Mouse (Mus musculus) neural tube, embryonic 11.5 days (tissue): ENCODE results near the gene Prss50. TPM values are rescaled to one million over a fixed set of nuclear protein-coding genes. Genes with fewer than 3 reads are reported as not detected.
A peak's percentile ranks its signal among the peaks of the same experiment; 100 is the strongest.

Experiments
- ATAC-seq: fragments of 200-750 bp; cut with Nextera tagmentation; 2 replicates; pipeline ENCODE4 v1.8.0; 2017; ENCODE audit warnings: moderate number of reproducible peaks, mild to moderate bottlenecking, moderate TSS enrichment, moderate library complexity; ENCODE audit not compliant: insufficient read depth, low FRiP score, low TSS enrichment
- DNase-seq: peaks from one replicate; pipeline ENCODE4 v3.0.0-alpha.2; 2015; ENCODE audit warnings: low spot score
- H3K27ac ChIP-seq: fragments of 300-500 bp; sonication (generic); 2 replicates; pipeline ENCODE4 v1.5.1; 2014; ENCODE audit warnings: low read depth, mild to moderate bottlenecking, low read length
- H3K27me3 ChIP-seq: fragments of 300-500 bp; sonication (generic); 2 replicates; pipeline ENCODE4 v1.6.1; 2014; ENCODE audit warnings: mild to moderate bottlenecking, low read length, mixed read lengths; ENCODE audit not compliant: control insufficient read depth, insufficient read depth
- H3K36me3 ChIP-seq: fragments of 300-500 bp; sonication (generic); 2 replicates; pipeline ENCODE4 v1.6.1; 2014; ENCODE audit warnings: mild to moderate bottlenecking, low read length, moderate library complexity, mixed read lengths; ENCODE audit not compliant: control insufficient read depth, insufficient read depth
- H3K4me1 ChIP-seq: fragments of 300-500 bp; sonication (generic); 2 replicates; pipeline ENCODE4 v1.6.1; 2014; ENCODE audit warnings: low read length, mixed read lengths; ENCODE audit not compliant: control insufficient read depth, insufficient read depth
- H3K4me2 ChIP-seq: fragments of 300-500 bp; sonication (generic); 2 replicates; pipeline ENCODE4 v1.6.1; 2014; ENCODE audit warnings: low read depth, mild to moderate bottlenecking, moderate library complexity
- H3K4me3 ChIP-seq: fragments of 300-500 bp; sonication (generic); 2 replicates; pipeline ENCODE4 v1.5.1; 2014; ENCODE audit warnings: low read depth, low read length
- H3K9ac ChIP-seq: fragments of 300-500 bp; sonication (generic); 2 replicates; pipeline ENCODE4 v1.6.1; 2014; ENCODE audit warnings: mild to moderate bottlenecking, low read length
- H3K9me3 ChIP-seq: fragments of 300-500 bp; sonication (generic); 2 replicates; pipeline ENCODE4 v1.6.1; 2016; ENCODE audit warnings: low read length; ENCODE audit not compliant: control insufficient read depth
- WGBS: fragments of 180-500 bp; shearing (Covaris S2); extraction: QIAGEN DNeasy Blood & Tissue Kit; methylation state at CpG from one replicate; pipeline ENCODE4 v1.1.7; 2014; 5-methylcytosine and 5-hydroxymethylcytosine counted together
- polyA plus RNA-seq: library from polyadenylated mRNA; unstranded; fragments of >200 nt; fragmentation: Nextera tagmentation; extraction: Ambion mirVana; gene quantifications from 2 replicates; pipeline ENCODE4 v1.2.1, GENCODE M21; 2014

Prss50 gene
- polyA plus RNA-seq, 1 experiment from 2014 or later = not detected

DNA sequence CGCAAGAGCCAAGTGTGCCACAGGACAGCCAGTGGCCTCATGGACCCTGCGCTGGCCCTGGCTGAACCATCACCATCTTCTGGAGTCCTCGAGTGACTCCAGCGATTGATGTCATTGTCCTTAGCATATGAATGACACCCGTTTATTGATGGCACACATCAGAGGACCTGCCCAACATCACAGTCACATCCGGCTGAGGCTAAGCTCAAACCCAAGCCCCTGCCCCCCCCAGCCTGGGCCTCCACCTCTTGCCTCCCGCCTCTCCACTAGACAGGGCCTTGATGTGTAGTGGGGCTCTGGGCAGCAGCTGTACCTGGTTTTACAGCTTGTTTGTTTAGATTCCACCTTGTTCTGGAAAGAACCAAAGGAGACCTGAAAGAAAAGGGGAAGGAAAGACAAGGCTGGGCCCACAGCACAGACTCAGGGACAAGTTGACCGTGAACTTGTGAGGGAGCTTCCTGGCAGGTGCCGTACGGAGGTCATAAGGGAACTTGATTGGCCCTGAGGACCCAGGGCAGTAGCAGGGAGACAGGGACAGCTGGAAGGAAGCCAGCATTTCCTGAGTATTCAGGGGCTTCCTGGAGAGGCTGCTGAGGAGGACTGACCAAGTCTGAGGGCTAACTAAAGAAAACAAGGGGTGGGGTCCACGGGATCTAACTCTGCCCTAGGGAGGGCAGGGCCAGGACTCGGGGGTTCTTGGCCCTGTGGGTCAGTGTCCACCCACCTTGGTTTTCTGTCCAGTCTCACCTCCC lies 33.5 kb downstream of the Prss50 start:
- Histone ChIP-seq H3K27me3 (no peaks in the 10 kb centered on the region), H3K4me3 (no peak overlapping the region), H3K36me3 (no peaks in the 10 kb centered on the region), H3K4me1 (no peaks in the 10 kb centered on the region; the same call in 1 of the 2 replicates), H3K9me3 (no peaks in the 10 kb centered on the region), H3K27ac (no peak overlapping the region), H3K9ac (no peak overlapping the region), H3K4me2 (no peak overlapping the region)
- ATAC-seq = no peak
- DNase-seq = no peak
- WGBS = 78% methylated on average over 12 of the region's 12 CpGs

DNA sequence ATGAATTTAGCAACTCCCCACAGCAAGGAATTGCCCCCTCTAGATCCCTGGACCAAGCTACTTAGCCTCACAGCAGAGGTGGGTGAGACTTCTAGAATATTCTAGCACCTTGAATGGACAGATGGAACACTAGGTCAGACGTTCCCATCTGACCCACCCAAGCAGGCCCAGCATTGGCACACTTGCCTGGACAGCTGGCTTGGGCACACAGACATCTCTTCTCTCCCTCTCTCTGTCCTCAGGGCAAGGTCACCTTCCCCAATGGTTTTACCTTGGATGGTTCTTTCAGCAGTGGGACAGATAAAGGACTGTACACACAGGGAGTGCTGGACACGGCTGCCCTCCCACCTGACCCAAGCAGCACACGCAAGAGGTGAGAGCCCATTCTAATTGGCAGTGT lies 34.8 kb downstream of the Prss50 start:
- no peaks in the 10 kb centered on the region; the same call in 1 of the 2 replicates for H3K4me1 ChIP-seq
- DNase-seq (no peak), ATAC-seq (no peak)
- H3K9me3 ChIP-seq = no peaks in the 10 kb centered on the region
- no peak overlapping the region for H3K4me2 ChIP-seq
- WGBS = 84% methylated on average over 3 of the region's 3 CpGs
- H3K36me3 ChIP-seq = no peaks in the 10 kb centered on the region
- H3K27ac ChIP-seq = no peak overlapping the region
- H3K27me3 ChIP-seq = no peaks in the 10 kb centered on the region
- H3K4me3 ChIP-seq = no peak overlapping the region
- H3K9ac ChIP-seq = no peak overlapping the region

DNA sequence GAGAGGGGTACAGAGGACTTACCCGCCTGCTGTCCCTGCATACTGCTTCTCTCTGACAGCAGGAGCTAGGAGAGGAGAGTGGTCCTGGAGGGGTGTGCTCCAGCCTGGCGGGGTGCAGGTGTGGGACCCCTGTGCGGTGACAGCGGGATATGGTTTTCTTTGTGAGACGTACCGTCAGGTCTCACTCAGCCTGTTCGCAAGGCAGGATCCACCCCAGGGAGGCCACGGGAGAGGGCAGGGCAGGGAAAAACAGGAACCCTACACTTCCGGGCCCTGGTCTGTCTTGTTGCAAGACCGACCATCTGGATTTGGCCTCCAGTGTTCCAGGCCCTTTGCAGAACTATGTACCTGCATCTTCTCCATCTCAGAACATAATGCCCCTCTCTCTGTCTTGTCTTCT lies 35.7 kb downstream of the Prss50 start:
- Histone ChIP-seq H3K4me1 (no peaks in the 10 kb centered on the region; the same call in 1 of the 2 replicates), H3K27me3 (no peaks in the 10 kb centered on the region), H3K4me3 (no peak overlapping the region), H3K36me3 (no peaks in the 10 kb centered on the region), H3K9me3 (no peaks in the 10 kb centered on the region), H3K4me2 (no peak overlapping the region), H3K9ac (no peak overlapping the region), H3K27ac (no peak overlapping the region)
- WGBS = 74% methylated on average over 10 of the region's 10 CpGs
- ATAC-seq (no peak), DNase-seq (no peak)

DNA sequence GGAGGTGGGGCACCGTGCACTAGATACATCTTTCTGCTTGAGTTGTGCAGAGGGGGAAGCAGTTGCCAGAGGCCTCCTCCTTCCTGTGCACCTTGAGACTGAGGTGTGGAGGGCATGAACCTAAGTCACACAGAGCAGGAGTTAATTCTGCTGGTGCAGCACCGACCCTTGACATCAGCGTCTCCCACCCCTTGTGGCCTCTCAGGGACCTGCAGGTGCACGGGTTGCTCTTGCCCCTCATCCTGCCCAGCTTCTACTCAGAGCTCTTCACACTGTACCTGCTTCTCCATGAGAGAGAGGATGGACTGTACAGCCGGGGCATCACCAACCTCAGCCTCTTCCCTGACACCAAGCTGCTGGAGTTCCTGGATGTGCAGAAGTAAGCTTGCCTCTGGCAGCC lies 37.7 kb downstream of the Prss50 start:
- no peak for DNase-seq
- H3K27ac ChIP-seq = no peak overlapping the region
- WGBS = 50% methylated on average over 5 of the region's 5 CpGs
- no peaks in the 10 kb centered on the region; the same call in 1 of the 2 replicates for H3K4me1 ChIP-seq
- no peaks in the 10 kb centered on the region for H3K27me3 ChIP-seq
- H3K4me3 ChIP-seq = no peak overlapping the region
- H3K36me3 ChIP-seq = no peaks in the 10 kb centered on the region
- no peak for ATAC-seq
- H3K9me3 ChIP-seq = no peaks in the 10 kb centered on the region
- no peak overlapping the region for H3K9ac ChIP-seq
- H3K4me2 ChIP-seq = no peak overlapping the region

DNA sequence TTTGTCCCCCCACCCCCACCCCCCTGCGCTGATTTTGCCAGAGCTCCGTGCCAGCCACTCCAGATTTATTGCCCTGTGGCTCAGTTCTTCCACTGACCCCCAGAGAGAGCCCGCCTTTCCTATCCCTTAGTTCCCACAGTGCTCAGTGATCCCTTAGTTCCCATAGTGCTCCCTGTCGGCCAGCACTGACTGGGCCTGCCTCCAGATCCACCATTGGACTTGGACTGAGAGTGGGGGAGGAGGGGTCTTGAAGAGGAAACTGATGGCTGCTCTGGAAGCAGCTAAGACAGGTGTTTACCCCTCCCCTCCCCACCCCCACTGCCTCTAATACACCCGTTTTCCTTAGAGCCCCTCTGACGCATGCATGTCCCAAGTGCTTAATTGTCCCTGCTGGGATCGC lies 38.2 kb downstream of the Prss50 start:
- ATAC-seq = 0 out of 2 replicates have a peak, but pooled peaks have one; percentile 31
- Histone ChIP-seq H3K36me3 (no peaks in the 10 kb centered on the region), H3K4me2 (peak overlapping the region; percentile 4; the same call in 1 of the 2 replicates), H3K27ac (no peak overlapping the region), H3K4me1 (no peaks in the 10 kb centered on the region; the same call in 1 of the 2 replicates), H3K9ac (no peak overlapping the region), H3K27me3 (no peaks in the 10 kb centered on the region), H3K4me3 (no peak overlapping the region), H3K9me3 (no peaks in the 10 kb centered on the region)
- WGBS = 13% methylated on average over 7 of the region's 7 CpGs
- DNase-seq = no peak

DNA sequence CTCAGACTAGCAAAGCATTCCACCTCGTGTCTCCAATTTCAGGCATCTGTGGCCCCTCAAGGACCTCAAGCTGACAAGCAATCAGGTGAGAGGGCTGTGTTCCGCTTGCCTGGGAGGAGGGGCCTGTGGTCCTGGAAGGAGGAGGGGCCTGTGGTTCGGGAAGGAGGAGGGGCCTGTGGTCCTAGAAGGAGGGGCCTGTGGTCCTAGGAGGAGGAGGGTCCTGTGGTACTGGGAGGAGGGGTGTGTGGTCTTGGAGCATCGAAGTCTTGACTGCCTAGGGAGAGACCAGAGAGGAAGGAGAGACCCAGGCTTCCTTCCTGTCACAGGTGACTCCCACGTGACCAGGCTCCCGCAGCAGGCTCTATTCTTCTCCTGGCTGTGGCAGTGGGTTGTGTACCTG lies 38.8 kb downstream of the Prss50 start:
- Histone ChIP-seq H3K27ac (no peak overlapping the region), H3K9ac (no peak overlapping the region), H3K4me3 (no peak overlapping the region), H3K9me3 (no peaks in the 10 kb centered on the region), H3K4me2 (peak overlapping the region; percentile 4; the same call in 1 of the 2 replicates), H3K36me3 (no peaks in the 10 kb centered on the region), H3K27me3 (no peaks in the 10 kb centered on the region), H3K4me1 (no peaks in the 10 kb centered on the region; the same call in 1 of the 2 replicates)
- ATAC-seq = peak; percentile 45; the same call in 1 of the 2 replicates
- peak; percentile 46 for DNase-seq
- 4% methylated on average over 6 of the region's 6 CpGs for WGBS

DNA sequence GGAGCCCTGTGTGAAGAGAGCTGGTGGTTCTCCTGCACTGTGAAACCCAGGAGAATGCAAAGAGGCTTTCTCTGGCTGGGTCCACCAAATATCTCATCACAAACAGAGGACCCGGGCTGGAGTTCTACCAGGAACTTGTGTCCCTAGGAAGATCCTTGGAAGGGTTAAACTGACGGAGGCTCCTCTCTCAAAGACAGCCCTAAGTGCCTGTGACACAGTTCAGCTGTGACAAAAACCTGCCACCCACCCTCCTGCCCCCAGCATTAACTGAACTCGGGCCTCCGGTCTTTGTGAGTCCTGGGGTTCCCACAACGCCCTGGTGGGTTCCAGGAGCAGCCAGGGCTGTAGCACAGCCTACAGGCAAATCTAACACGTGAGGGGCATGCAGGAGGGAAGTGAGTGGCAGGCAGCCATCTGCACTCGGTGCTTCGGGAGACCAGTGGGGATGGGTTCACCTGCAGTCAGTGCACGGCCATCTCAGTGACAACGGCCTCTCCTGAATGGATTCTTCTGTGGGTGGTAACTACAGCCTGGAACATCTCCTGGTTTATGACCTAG lies 41.8 kb downstream of the Prss50 start:
- Histone ChIP-seq H3K4me2 (no peak overlapping the region), H3K9me3 (no peaks in the 10 kb centered on the region), H3K27ac (no peak overlapping the region), H3K4me1 (no peaks in the 10 kb centered on the region; the same call in 1 of the 2 replicates), H3K9ac (no peak overlapping the region), H3K4me3 (no peak overlapping the region), H3K27me3 (no peaks in the 10 kb centered on the region), H3K36me3 (no peaks in the 10 kb centered on the region)
- no peak for ATAC-seq
- WGBS = 69% methylated on average over 10 of the region's 10 CpGs
- no peak for DNase-seq

DNA sequence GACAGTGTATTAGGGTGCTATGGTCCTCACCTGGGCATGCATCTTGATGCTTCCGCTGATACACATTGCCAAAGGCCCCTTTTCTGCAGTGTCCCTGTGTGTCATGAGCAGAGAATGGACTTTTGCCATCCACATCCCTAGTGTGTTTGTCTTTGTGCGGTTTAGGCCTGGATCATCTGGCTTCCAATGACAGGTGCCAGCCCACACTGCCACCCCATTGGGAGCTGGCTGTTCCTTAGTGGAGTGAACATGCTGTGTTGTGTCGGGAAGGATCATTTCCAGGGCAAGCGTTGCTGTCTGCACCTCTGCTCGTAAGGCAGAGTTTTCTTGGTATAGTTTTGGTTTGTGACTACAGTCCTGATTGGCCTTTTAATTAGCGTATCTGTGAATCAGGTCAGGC lies 43.4 kb downstream of the Prss50 start:
- 84% methylated on average over 6 of the region's 6 CpGs for WGBS
- DNase-seq = no peak
- H3K27me3 ChIP-seq = no peaks in the 10 kb centered on the region
- no peaks in the 10 kb centered on the region for H3K9me3 ChIP-seq
- ATAC-seq = no peak
- no peaks in the 10 kb centered on the region for H3K36me3 ChIP-seq
- H3K27ac ChIP-seq = no peak overlapping the region
- no peak overlapping the region for H3K9ac ChIP-seq
- H3K4me1 ChIP-seq = no peaks in the 10 kb centered on the region
- no peak overlapping the region for H3K4me3 ChIP-seq
- H3K4me2 ChIP-seq = no peak overlapping the region

DNA sequence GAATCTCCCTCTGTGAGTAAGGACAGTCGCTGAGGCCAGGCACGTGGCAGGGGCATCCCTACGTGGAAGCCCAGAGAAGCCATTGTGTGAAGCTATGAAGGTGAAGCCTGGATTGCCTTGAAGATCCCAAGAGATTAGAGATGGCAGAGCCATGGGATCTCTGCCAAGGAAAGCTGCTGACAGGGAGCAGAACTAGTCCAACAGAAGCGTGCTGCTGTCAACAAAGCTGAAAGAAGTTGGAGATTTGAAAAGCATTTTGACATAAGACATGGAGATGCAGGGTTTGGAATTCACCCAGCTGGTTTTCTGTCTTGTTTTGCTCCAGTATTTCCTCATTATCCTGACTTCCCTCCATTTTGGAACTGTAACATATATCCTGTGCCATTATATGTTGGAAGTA lies 44.5 kb downstream of the Prss50 start:
- ATAC-seq = no peak
- no peak for DNase-seq
- H3K27me3 ChIP-seq = no peaks in the 10 kb centered on the region
- H3K4me2 ChIP-seq = no peak overlapping the region
- H3K9me3 ChIP-seq = no peaks in the 10 kb centered on the region
- H3K4me1 ChIP-seq = no peaks in the 10 kb centered on the region
- H3K36me3 ChIP-seq = no peaks in the 10 kb centered on the region
- no peak overlapping the region for H3K9ac ChIP-seq
- WGBS = 91% methylated on average over 4 of the region's 4 CpGs
- no peak overlapping the region for H3K27ac ChIP-seq
- no peak overlapping the region for H3K4me3 ChIP-seq
